Mouse (Mus musculus): ENCODE measurements at regions not wholly inside any gene's neighbourhood (a gene's known extent, or its start where the extent isn't known, plus 50 kb on each side); places are given as distances from the start of the nearest gene placed in this dataset.

GRCm38 (mm10) chr4:84076526-84076925, 551.2 kb downstream of the Ccdc171 start:
- Histone ChIP-seq H3K4me1 (ENCODE audit: control insufficient read depth in 1 of 2, insufficient read depth in 2 of 2, low read length in 2 of 2) (no peaks in the 10 kb centered on the region), H3K79me2 (ENCODE audit: control insufficient read depth, insufficient read depth, low read length, poor library complexity) (no peaks in the 10 kb centered on the region), H3K27me3 (ENCODE audit: control insufficient read depth in 1 of 2, insufficient read depth in 2 of 2, low read length in 2 of 2) (no peaks in the 10 kb centered on the region), H3K9me3 (replicated peaks; ENCODE audit: insufficient read depth, low read length) (no peaks in the 10 kb centered on the region), H3K27ac (ENCODE audit: control insufficient read depth, low read depth, low read length) (no peak overlapping the region), H3K9ac (ENCODE audit: control insufficient read depth, low read depth, low read length, poor library complexity, severe bottlenecking) (no peak overlapping the region), H3K36me3 (ENCODE audit: control insufficient read depth in 1 of 2, insufficient read depth in 2 of 2, low read length in 2 of 2) (no peaks in the 10 kb centered on the region), H3K4me3 (ENCODE audit: control insufficient read depth in 1 of 2, insufficient read depth in 1 of 2, low read depth in 2 of 2, low read length in 2 of 2) (no peak overlapping the region)
- TF ChIP-seq ZMIZ1 (IDR thresholded peaks at IDR 0.05; ENCODE audit: low read depth, low read length) (no peak), ETS1 (IDR thresholded peaks at IDR 0.05; ENCODE audit: low read depth, low read length) (no peak), ZC3H11A (IDR thresholded peaks at IDR 0.05; ENCODE audit: low read depth, low read length) (no peak), ZKSCAN1 (IDR thresholded peaks at IDR 0.05; ENCODE audit: low read depth, low read length) (no peak), HCFC1 (IDR thresholded peaks at IDR 0.05; ENCODE audit: low read depth, low read length) (no peak), MEF2A (IDR thresholded peaks at IDR 0.05; ENCODE audit: extremely low read depth, insufficient replicate concordance, low read depth, low read length, poor library complexity, severe bottlenecking) (no peak), MAX (IDR thresholded peaks at IDR 0.05; ENCODE audit: low read length) (no peak), MAZ (IDR thresholded peaks at IDR 0.05; ENCODE audit: low read depth, low read length) (no peak), USF1 (IDR thresholded peaks at IDR 0.05; ENCODE audit: low read depth, low read length) (no peak), TBP (IDR thresholded peaks at IDR 0.05; ENCODE audit: low read depth, low read length) (no peak), RCOR1 (IDR thresholded peaks at IDR 0.05; ENCODE audit: low read depth, low read length) (no peak), USF2 (IDR thresholded peaks at IDR 0.05; ENCODE audit: borderline replicate concordance in 1 of 2, insufficient read depth in 1 of 2, low read depth in 1 of 2, low read length in 2 of 2) (no peak), CTCF (IDR thresholded peaks at IDR 0.05 in 2 of 3, conservative IDR thresholded peaks at IDR 0.05 in 1 of 3; ENCODE audit: control insufficient read depth in 1 of 3, insufficient read depth in 1 of 3, low read depth in 2 of 3, low read length in 3 of 3, poor library complexity in 1 of 3, severe bottlenecking in 1 of 3) (no peak)
- no peak for DNase-seq (ENCODE audit: low read depth, low spot score)

GRCm38 (mm10) chr4:84079516-84079915, 554.2 kb downstream of the Ccdc171 start:
- H3K36me3 ChIP-seq (ENCODE audit: control insufficient read depth in 1 of 2, insufficient read depth in 2 of 2, low read length in 2 of 2) = no peaks in the 10 kb centered on the region
- H3K9me3 ChIP-seq (replicated peaks; ENCODE audit: insufficient read depth, low read length) = no peaks in the 10 kb centered on the region
- no peaks in the 10 kb centered on the region for H3K4me1 ChIP-seq (ENCODE audit: control insufficient read depth in 1 of 2, insufficient read depth in 2 of 2, low read length in 2 of 2)
- H3K4me3 ChIP-seq (ENCODE audit: control insufficient read depth in 1 of 2, insufficient read depth in 1 of 2, low read depth in 2 of 2, low read length in 2 of 2) = no peak overlapping the region
- TF ChIP-seq ETS1 (IDR thresholded peaks at IDR 0.05; ENCODE audit: low read depth, low read length) (no peak), MYB (IDR thresholded peaks at IDR 0.05; ENCODE audit: low read depth, low read length) (no peak)
- H3K27ac ChIP-seq (ENCODE audit: control insufficient read depth, low read depth, low read length) = no peak overlapping the region
- H3K9ac ChIP-seq (ENCODE audit: control insufficient read depth, low read depth, low read length, poor library complexity, severe bottlenecking) = no peak overlapping the region
- DNase-seq (ENCODE audit: low read depth, low spot score) = no peak
- no peaks in the 10 kb centered on the region for H3K79me2 ChIP-seq (ENCODE audit: control insufficient read depth, insufficient read depth, low read length, poor library complexity)
- H3K27me3 ChIP-seq (ENCODE audit: control insufficient read depth in 1 of 2, insufficient read depth in 2 of 2, low read length in 2 of 2) = no peaks in the 10 kb centered on the region

GRCm38 (mm10) chr4:84081518-84081917, 556.2 kb downstream of the Ccdc171 start:
- no peaks in the 10 kb centered on the region for H3K27me3 ChIP-seq (ENCODE audit: control insufficient read depth in 1 of 2, insufficient read depth in 2 of 2, low read length in 2 of 2)
- H3K9ac ChIP-seq (ENCODE audit: control insufficient read depth, low read depth, low read length, poor library complexity, severe bottlenecking) = no peak overlapping the region
- H3K4me3 ChIP-seq (ENCODE audit: control insufficient read depth in 1 of 2, insufficient read depth in 1 of 2, low read depth in 2 of 2, low read length in 2 of 2) = no peak overlapping the region
- no peaks in the 10 kb centered on the region for H3K36me3 ChIP-seq (ENCODE audit: control insufficient read depth in 1 of 2, insufficient read depth in 2 of 2, low read length in 2 of 2)
- no peaks in the 10 kb centered on the region for H3K4me1 ChIP-seq (ENCODE audit: control insufficient read depth in 1 of 2, insufficient read depth in 2 of 2, low read length in 2 of 2)
- no peak for DNase-seq (ENCODE audit: low read depth, low spot score)
- no peak overlapping the region for H3K27ac ChIP-seq (ENCODE audit: control insufficient read depth, low read depth, low read length)
- TF ChIP-seq MAZ (IDR thresholded peaks at IDR 0.05; ENCODE audit: low read depth, low read length) = no peak
- no peak for TF ChIP-seq POLR2AphosphoS5 (IDR thresholded peaks at IDR 0.05; ENCODE audit: borderline replicate concordance, low read depth, low read length)
- TF ChIP-seq HCFC1 (IDR thresholded peaks at IDR 0.05; ENCODE audit: low read depth, low read length) = no peak
- no peak for TF ChIP-seq POLR2A (IDR thresholded peaks at IDR 0.05; ENCODE audit: control insufficient read depth in 1 of 2, insufficient read depth in 1 of 2, low read depth in 1 of 2, low read length in 2 of 2, poor library complexity in 1 of 2)
- TF ChIP-seq BHLHE40 (IDR thresholded peaks at IDR 0.05; ENCODE audit: borderline replicate concordance, low read depth, low read length) = no peak
- no peak for TF ChIP-seq ZNF384 (IDR thresholded peaks at IDR 0.05; ENCODE audit: low read depth, low read length)
- TF ChIP-seq USF1 (IDR thresholded peaks at IDR 0.05; ENCODE audit: low read depth, low read length) = no peak
- TF ChIP-seq MEF2A (IDR thresholded peaks at IDR 0.05; ENCODE audit: extremely low read depth, insufficient replicate concordance, low read depth, low read length, poor library complexity, severe bottlenecking) = no peak
- TF ChIP-seq MAFK (IDR thresholded peaks at IDR 0.05; ENCODE audit: borderline replicate concordance, low read depth, low read length) = no peak
- no peak for TF ChIP-seq SMC3 (IDR thresholded peaks at IDR 0.05; ENCODE audit: low read depth, low read length)
- no peak for TF ChIP-seq TCF12 (IDR thresholded peaks at IDR 0.05; ENCODE audit: low read depth, low read length)
- TF ChIP-seq CHD1 (IDR thresholded peaks at IDR 0.05; ENCODE audit: low read depth, low read length) = no peak
- no peak for TF ChIP-seq MAX (IDR thresholded peaks at IDR 0.05; ENCODE audit: low read length)
- no peak for TF ChIP-seq CHD2 (IDR thresholded peaks at IDR 0.05; ENCODE audit: low read length)
- no peak for TF ChIP-seq TAL1 (IDR thresholded peaks at IDR 0.05; ENCODE audit: low read length)
- TF ChIP-seq ETS1 (IDR thresholded peaks at IDR 0.05; ENCODE audit: low read depth, low read length) = no peak
- no peak for TF ChIP-seq RAD21 (IDR thresholded peaks at IDR 0.05; ENCODE audit: low read depth, low read length)
- no peak for TF ChIP-seq MXI1 (IDR thresholded peaks at IDR 0.05; ENCODE audit: low read depth, low read length)
- H3K79me2 ChIP-seq (ENCODE audit: control insufficient read depth, insufficient read depth, low read length, poor library complexity) = no peaks in the 10 kb centered on the region
- no peaks in the 10 kb centered on the region for H3K9me3 ChIP-seq (replicated peaks; ENCODE audit: insufficient read depth, low read length)

All from MEL (cell line).